32 mouse cellular contexts compared by ENCODE assay signal in the genomic region with DNA sequence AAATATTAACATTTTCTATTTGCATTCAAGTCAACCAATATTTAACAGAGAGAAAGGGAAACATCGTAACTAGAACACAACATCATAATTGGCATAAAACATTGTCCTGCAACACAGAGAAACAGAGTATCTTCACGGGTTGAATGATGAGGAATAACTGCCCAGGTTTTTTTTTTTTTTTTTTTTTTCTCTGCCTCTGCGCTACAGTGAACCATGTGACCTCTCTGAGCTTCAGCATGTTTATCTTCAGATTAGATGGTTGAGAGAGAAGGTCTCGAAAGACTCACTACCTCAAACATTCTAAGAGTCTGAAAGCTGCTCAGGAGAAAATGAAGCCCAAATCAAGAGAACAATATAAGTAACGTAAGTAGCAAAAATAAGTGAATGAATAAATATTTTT.
"Had no signal": no experiment of that assay in that cellular context is flagged by ENCODE, and none has a peak within 500 bp of the region (broad histone marks: within the 10 kb centered on the region; RNA-seq: fewer than 3 reads in every experiment).

No protein-coding gene starts in this region.

- H3K27ac ChIP-seq: limb, embryonic 10.5 days; limb, embryonic 12.5 days; limb, embryonic 13.5 days; limb, embryonic 15.5 days; liver, embryonic 12.5 days; liver, embryonic 13.5 days; liver, embryonic 14.5 days; liver, embryonic 15.5 days; lung, embryonic 15.5 days; macrophage; midbrain, embryonic 10.5 days; midbrain, embryonic 12.5 days; midbrain, embryonic 13.5 days; midbrain, embryonic 15.5 days; neural tube, embryonic 12.5 days had no signal

- H3K4me3 ChIP-seq: limb, embryonic 10.5 days; limb, embryonic 12.5 days; limb, embryonic 13.5 days; limb, embryonic 15.5 days; liver, embryonic 12.5 days; liver, embryonic 13.5 days; liver, embryonic 15.5 days; lung, embryonic 15.5 days; megakaryocyte, embryonic 14.5 days; midbrain, embryonic 10.5 days; midbrain, embryonic 12.5 days; midbrain, embryonic 13.5 days; midbrain, embryonic 15.5 days; myocyte; neural tube, embryonic 12.5 days had no signal

- H3K9me3 ChIP-seq: limb, embryonic 10.5 days; limb, embryonic 15.5 days; liver, embryonic 12.5 days; liver, embryonic 13.5 days; liver, embryonic 15.5 days; lung, embryonic 15.5 days; midbrain, embryonic 12.5 days; midbrain, embryonic 15.5 days had no signal

- ATAC-seq: liver, embryonic 12.5 days; liver, postnatal 0 days; lung, postnatal 0 days; midbrain, embryonic 13.5 days; midbrain, embryonic 15.5 days; midbrain, embryonic 16.5 days had no signal

- H3K9ac ChIP-seq: limb, embryonic 12.5 days; limb, embryonic 13.5 days; limb, embryonic 15.5 days; liver, embryonic 12.5 days; liver, embryonic 13.5 days; liver, embryonic 14.5 days; liver, embryonic 15.5 days; liver, postnatal 0 days; lung, embryonic 14.5 days; lung, embryonic 15.5 days; midbrain, embryonic 12.5 days; midbrain, embryonic 13.5 days; midbrain, embryonic 15.5 days; neural tube, embryonic 12.5 days had no signal

- H3K4me1 ChIP-seq: limb, embryonic 10.5 days; limb, embryonic 12.5 days; limb, embryonic 13.5 days; limb, embryonic 15.5 days; liver, embryonic 12.5 days; liver, embryonic 13.5 days; liver, embryonic 15.5 days; lung, embryonic 15.5 days; megakaryocyte, embryonic 14.5 days; midbrain, embryonic 10.5 days; midbrain, embryonic 12.5 days; midbrain, embryonic 13.5 days; midbrain, embryonic 15.5 days; neural tube, embryonic 12.5 days had no signal

- H3K36me3 ChIP-seq: limb, embryonic 10.5 days; limb, embryonic 12.5 days; limb, embryonic 13.5 days; limb, embryonic 15.5 days; liver, embryonic 12.5 days; liver, embryonic 13.5 days; liver, embryonic 15.5 days; lung, embryonic 15.5 days; midbrain, embryonic 10.5 days; midbrain, embryonic 12.5 days; midbrain, embryonic 13.5 days; midbrain, embryonic 15.5 days; neural tube, embryonic 12.5 days had no signal

- H3K27me3 ChIP-seq: limb, embryonic 12.5 days; limb, embryonic 13.5 days; limb, embryonic 15.5 days; liver, embryonic 12.5 days; liver, embryonic 13.5 days; liver, embryonic 15.5 days; lung, embryonic 15.5 days; megakaryocyte, embryonic 14.5 days; midbrain, embryonic 12.5 days; midbrain, embryonic 13.5 days; midbrain, embryonic 15.5 days; neural tube, embryonic 12.5 days had no signal

- DNase-seq: left cerebral cortex, postnatal 4 days; liver; liver, embryonic 13.5 days; liver, postnatal 0 days; lung, adult 18-20 months; lung, adult 2 months; lung, embryonic 14.5 days; lung, postnatal 10 days; lung, postnatal 14 days; lung, postnatal 36 days; lung, postnatal 4 days; midbrain, embryonic 14.5 days had no signal

- H3K4me2 ChIP-seq: limb, embryonic 12.5 days; limb, embryonic 13.5 days; limb, embryonic 15.5 days; liver, embryonic 11.5 days; liver, embryonic 12.5 days; liver, embryonic 13.5 days; liver, embryonic 15.5 days; lung, embryonic 14.5 days; lung, embryonic 15.5 days; midbrain, embryonic 11.5 days; midbrain, embryonic 12.5 days; midbrain, embryonic 13.5 days; midbrain, embryonic 15.5 days; neural tube, embryonic 12.5 days had no signal
